Mouse (Mus musculus) forebrain, embryonic 15.5 days (tissue): ENCODE measurements around the gene Tlcd2. TPM values are rescaled to one million over a fixed set of nuclear protein-coding genes. Genes with fewer than 3 reads are reported as not detected.

Experiments
- ATAC-seq: fragments of 200-750 bp; cut with Nextera tagmentation; replicated peaks from 2 replicates; pipeline ENCODE4 v1.8.0; 2017; ENCODE audit warnings: mild to moderate bottlenecking, moderate TSS enrichment, moderate library complexity
- H3K27ac ChIP-seq: fragments of 300-500 bp; sonication (generic); replicated peaks from 2 replicates; pipeline ENCODE4 v1.5.1; 2015; ENCODE audit warnings: mild to moderate bottlenecking, inconsistent platforms
- H3K27me3 ChIP-seq: fragments of 300-500 bp; sonication (generic); 2 replicates; pipeline ENCODE4 v1.6.1; 2015; ENCODE audit warnings: inconsistent platforms
- H3K36me3 ChIP-seq: fragments of 300-500 bp; sonication (generic); 2 replicates; pipeline ENCODE4 v1.6.1; 2015; ENCODE audit warnings: mild to moderate bottlenecking, inconsistent platforms
- H3K4me1 ChIP-seq: fragments of 300-500 bp; sonication (generic); 2 replicates; pipeline ENCODE4 v1.6.1; 2015; ENCODE audit warnings: inconsistent platforms
- H3K4me2 ChIP-seq: fragments of 300-500 bp; sonication (generic); replicated peaks from 2 replicates; pipeline ENCODE4 v1.6.1; 2015; ENCODE audit warnings: mild to moderate bottlenecking, inconsistent platforms
- H3K4me3 ChIP-seq: fragments of 300-500 bp; sonication (generic); 2 replicates; pipeline ENCODE4 v1.5.1; 2015; ENCODE audit warnings: mild to moderate bottlenecking, inconsistent platforms
- H3K9ac ChIP-seq: fragments of 300-500 bp; sonication (generic); replicated peaks from 2 replicates; pipeline ENCODE4 v1.6.1; 2015; ENCODE audit warnings: mild to moderate bottlenecking, inconsistent platforms
- H3K9me3 ChIP-seq: fragments of 300-500 bp; sonication (generic); 2 replicates; pipeline ENCODE4 v1.6.1; 2016; ENCODE audit warnings: inconsistent platforms
- WGBS: fragments of 180-500 bp; shearing (Covaris S2); methylation state at CpG from one replicate; pipeline ENCODE4 v1.1.7; 2015; ENCODE audit warnings: mixed read lengths; 5-methylcytosine and 5-hydroxymethylcytosine counted together
- polyA plus RNA-seq: library from polyadenylated mRNA; unstranded; fragments of >200 nt; fragmentation: Nextera tagmentation; extraction: Ambion mirVana; gene quantifications from 2 replicates; pipeline ENCODE4 v1.2.1, GENCODE M21; 2015

Gene Tlcd2
- polyA plus RNA-seq, 1 experiment from 2014 or later = 0.95 TPM

DNA sequence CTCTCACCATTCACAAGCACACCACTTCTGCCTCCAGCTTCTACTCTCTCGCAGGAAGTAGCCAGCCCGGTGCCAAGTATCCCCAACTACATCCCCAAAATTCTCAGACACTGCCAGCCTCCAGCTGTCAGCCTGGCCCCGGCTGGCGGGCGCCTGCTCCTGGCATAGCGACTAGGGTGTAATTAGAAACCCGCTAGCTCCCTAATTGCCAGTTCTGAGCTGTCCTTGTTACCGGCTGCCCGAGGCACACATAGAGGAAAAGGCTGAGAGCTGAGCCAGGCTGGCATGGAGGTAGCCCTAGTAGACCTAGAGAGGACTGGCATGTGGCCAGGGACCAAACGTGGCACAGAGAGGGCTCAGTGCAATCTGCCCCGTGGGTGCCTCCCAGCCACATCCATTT is 30.2 kb upstream of the Tlcd2 start:
- Histone ChIP-seq H3K27me3 (no peaks in the 10 kb centered on the region), H3K9ac (no peak overlapping the region), H3K4me2 (no peak overlapping the region), H3K9me3 (no peaks in the 10 kb centered on the region), H3K4me3 (no peak overlapping the region), H3K27ac (peak overlapping the region; percentile 66), H3K4me1 (peaks cover 18% of the 10 kb centered on the region), H3K36me3 (no peaks in the 10 kb centered on the region)
- 21% methylated on average over 11 of the region's 11 CpGs for WGBS
- ATAC-seq = peak; percentile 98

DNA sequence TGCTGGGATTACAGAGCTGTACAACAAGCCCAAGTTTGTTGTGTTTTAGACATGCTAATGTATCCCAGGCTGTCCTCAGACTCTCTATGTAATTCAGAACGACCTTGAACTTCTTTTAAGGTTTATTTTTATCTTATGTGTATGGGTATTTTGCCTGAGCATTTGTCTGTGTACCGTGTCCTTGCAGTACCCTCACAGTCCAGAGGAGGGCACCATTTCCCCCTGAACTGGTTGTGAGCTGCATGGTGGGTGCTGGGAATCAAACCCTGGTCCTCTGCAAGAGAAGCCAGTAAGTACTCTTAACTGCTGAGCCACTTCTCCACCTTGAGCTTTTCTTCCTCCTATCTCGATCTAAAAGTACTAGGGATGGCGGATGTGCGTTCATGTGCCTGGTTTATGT is 27.4 kb upstream of the Tlcd2 start:
- no peak overlapping the region for H3K4me3 ChIP-seq
- H3K9ac ChIP-seq = no peak overlapping the region
- H3K4me1 ChIP-seq = peaks cover 18% of the 10 kb centered on the region
- ATAC-seq = no peak
- no peak overlapping the region for H3K4me2 ChIP-seq
- H3K9me3 ChIP-seq = no peaks in the 10 kb centered on the region
- 91% methylated on average over 5 of the region's 5 CpGs for WGBS
- no peaks in the 10 kb centered on the region for H3K36me3 ChIP-seq
- no peaks in the 10 kb centered on the region for H3K27me3 ChIP-seq
- no peak overlapping the region for H3K27ac ChIP-seq

DNA sequence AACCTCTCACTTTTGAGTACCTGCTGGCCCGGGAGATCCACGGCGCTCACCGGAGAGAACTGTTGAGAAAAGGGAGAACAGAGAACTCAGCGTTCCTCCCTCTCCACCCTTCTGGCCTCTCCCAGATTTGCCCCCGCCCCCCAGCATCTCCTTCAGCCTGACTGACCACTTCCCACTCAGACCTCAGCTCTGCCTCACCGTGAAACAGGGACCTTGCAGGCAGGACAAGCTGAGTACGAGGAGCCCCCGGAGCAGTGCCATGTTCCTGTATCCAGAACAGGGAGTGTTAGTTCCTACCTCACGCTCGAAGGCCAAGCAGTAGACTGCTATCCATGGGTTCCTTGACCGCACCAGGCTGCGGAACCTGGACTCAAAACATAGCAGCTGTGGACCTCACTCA is 23.3 kb upstream of the Tlcd2 start:
- ATAC-seq = no peak
- 79% methylated on average over 13 of the region's 13 CpGs for WGBS
- H3K9ac ChIP-seq = no peak overlapping the region

DNA sequence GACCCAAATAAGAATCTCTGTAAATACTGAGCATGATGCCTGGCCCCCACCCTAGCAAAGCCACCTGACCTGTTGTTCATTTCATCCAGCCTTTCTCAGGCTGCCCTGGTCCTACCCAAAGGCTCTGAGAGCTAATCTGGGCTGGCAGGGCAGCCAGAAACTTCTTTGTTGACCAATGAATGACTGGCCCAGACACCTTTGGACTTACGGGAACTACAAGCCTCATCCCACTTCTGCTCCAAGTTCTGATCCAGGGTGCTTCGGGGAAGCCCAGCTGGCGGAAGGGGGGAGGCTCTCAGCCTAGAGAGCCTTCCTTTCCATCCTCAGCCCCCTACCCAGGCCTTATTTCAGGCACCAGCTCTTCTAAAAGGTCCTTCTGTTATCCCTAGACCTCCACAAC is 22.7 kb upstream of the Tlcd2 start:
- Histone ChIP-seq H3K4me1 (no peaks in the 10 kb centered on the region), H3K27ac (no peak overlapping the region), H3K4me2 (no peak overlapping the region), H3K27me3 (no peaks in the 10 kb centered on the region), H3K9ac (no peak overlapping the region), H3K4me3 (no peak overlapping the region), H3K36me3 (peaks cover 9% of the 10 kb centered on the region; the same call in 1 of the 2 replicates), H3K9me3 (no peaks in the 10 kb centered on the region)
- ATAC-seq = no peak
- 85% methylated on average over 3 of the region's 3 CpGs for WGBS

More for the DNA sequence above, 23.3 kb upstream of the Tlcd2 start:
- Histone ChIP-seq H3K36me3 (peaks cover 9% of the 10 kb centered on the region; the same call in 1 of the 2 replicates), H3K4me1 (no peaks in the 10 kb centered on the region), H3K27me3 (no peaks in the 10 kb centered on the region), H3K27ac (no peak overlapping the region), H3K9me3 (no peaks in the 10 kb centered on the region), H3K4me3 (no peak overlapping the region), H3K4me2 (no peak overlapping the region)

DNA sequence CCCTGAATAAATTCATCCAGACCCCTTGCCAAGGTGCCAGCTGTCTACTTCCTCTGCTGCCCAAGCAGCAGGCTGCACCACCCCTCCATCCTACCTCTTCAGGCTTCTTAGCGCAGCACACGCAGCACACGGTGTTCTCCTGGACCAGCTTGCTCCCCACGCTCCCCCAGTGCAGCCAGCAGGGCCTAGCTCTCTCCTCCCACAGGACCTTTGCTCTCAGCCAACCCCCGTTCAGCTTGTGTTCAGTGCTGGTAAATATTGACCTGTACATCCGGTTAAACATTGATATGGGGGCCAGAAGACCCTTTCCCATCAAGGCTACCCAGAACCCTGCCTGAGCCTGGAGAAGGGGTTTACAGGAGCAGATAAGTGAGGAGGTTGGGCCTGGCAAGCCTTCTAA is 22.2 kb upstream of the Tlcd2 start, which contains the start of gene Serpinf2:
Gene Serpinf2, minus strand, starts transcription at position 229 of the 400 bp plus-strand sequence.
- H3K36me3 ChIP-seq = peaks cover 12% of the 10 kb centered on the region; the same call in 1 of the 2 replicates
- H3K4me1 ChIP-seq = no peaks in the 10 kb centered on the region
- no peak within 1 kb of the TSS for H3K4me2 ChIP-seq
- H3K27me3 ChIP-seq = no peaks in the 10 kb centered on the region
- 92% methylated on average over 6 of the region's 6 CpGs for WGBS
- H3K9ac ChIP-seq = no peak within 1 kb of the TSS
- no peak within 1 kb of the TSS for H3K27ac ChIP-seq
- no peaks in the 10 kb centered on the region for H3K9me3 ChIP-seq
- ATAC-seq = no peak
- H3K4me3 ChIP-seq = no peak within 1 kb of the TSS

DNA sequence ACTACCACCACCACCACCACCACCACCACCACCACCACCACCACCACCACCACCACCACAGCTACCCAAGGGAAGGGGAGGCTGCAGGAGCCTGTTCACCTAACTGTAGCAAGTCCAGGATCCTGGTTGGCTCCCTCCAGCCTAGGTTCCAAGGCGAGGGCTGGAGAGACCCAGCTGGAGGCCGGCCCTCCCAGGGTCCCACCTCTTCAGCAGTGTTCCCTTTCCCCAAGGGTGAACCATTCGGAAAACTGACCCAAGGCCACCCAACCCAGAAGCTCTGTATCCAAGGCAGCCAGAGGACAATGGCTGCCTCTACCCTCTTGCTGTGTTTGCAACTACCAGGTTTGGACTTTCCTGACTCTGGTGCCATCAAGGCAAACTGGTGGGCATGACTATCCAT is 21.6 kb upstream of the Tlcd2 start:
- H3K4me3 ChIP-seq = no peak overlapping the region
- H3K27me3 ChIP-seq = no peaks in the 10 kb centered on the region
- peaks cover 14% of the 10 kb centered on the region for H3K36me3 ChIP-seq
- H3K4me2 ChIP-seq = no peak overlapping the region
- H3K9me3 ChIP-seq = no peaks in the 10 kb centered on the region
- no peak overlapping the region for H3K9ac ChIP-seq
- no peaks in the 10 kb centered on the region for H3K4me1 ChIP-seq
- H3K27ac ChIP-seq = no peak overlapping the region
- 85% methylated on average over 3 of the region's 3 CpGs for WGBS
- no peak for ATAC-seq

DNA sequence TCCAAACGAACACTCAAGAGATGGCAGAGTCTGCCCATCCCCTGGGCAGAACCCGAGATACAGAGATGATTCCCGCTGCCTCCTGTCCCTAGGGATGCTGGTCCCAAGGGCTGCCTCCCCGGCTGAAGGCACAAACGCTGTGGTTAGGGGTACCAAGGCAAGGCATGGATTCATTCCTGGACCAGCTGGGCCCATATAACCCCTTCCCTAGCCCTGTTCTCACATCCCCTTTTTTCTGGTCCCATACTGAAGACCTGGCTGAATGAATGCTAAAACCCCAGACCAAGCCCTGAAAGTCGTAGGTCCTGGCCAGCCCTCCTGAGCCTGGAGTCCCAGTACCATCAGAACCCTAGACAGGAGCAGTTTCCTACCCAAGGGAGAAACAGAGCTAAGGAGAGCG is 20.5 kb upstream of the Tlcd2 start:
- Histone ChIP-seq H3K27me3 (no peaks in the 10 kb centered on the region), H3K36me3 (peaks cover 16% of the 10 kb centered on the region), H3K4me3 (no peak overlapping the region), H3K9ac (no peak overlapping the region), H3K9me3 (no peaks in the 10 kb centered on the region), H3K27ac (no peak overlapping the region), H3K4me1 (no peaks in the 10 kb centered on the region), H3K4me2 (no peak overlapping the region)
- 86% methylated on average over 7 of the region's 7 CpGs for WGBS
- no peak for ATAC-seq

DNA sequence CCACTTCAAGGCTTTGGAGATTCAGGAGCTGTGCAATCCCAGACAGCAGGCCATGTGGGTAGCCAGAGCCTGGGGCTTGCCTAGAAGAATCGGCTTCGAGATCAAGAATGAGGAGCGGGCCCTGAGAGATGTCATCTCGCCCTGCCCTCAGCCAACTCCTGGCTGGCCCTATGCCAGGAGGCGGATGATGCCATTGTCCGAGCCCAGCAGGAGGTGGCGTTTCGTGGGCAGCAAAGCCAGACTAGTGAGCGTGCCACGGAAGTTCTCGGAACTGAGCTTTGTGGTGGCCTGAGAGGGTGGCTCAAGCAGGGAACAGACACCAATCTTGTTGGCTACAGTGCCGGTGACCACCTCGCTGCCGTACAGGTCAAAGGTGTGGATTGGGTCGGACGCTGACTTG is 19.9 kb upstream of the Tlcd2 start:
- H3K36me3 ChIP-seq = peaks cover 17% of the 10 kb centered on the region
- no peaks in the 10 kb centered on the region for H3K27me3 ChIP-seq
- H3K4me2 ChIP-seq = no peak overlapping the region
- no peak overlapping the region for H3K27ac ChIP-seq
- no peak for ATAC-seq
- no peaks in the 10 kb centered on the region for H3K9me3 ChIP-seq
- no peaks in the 10 kb centered on the region for H3K4me1 ChIP-seq
- no peak overlapping the region for H3K4me3 ChIP-seq
- WGBS = 60% methylated on average over 16 of the region's 16 CpGs
- H3K9ac ChIP-seq = no peak overlapping the region

DNA sequence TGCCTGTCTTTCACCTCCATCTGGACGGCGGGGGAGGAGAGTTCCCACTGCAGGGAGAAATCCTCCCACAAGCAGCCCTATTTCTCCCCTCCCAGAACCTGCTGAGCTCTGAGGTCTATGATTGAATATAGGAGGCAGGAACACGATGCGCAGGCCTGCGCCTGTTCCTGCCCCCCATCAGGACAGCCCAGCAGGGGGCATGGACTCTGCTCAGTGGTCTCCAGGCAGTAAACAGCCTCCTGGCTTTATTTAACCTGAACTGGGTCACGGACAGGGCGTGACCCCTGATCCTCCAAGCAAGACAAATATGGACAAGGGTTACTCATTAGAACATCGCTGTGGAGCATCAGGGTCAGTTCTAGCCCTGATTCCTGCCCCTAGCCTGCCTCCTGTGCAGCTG is 17.8 kb upstream of the Tlcd2 start:
- Histone ChIP-seq H3K9ac (no peak overlapping the region), H3K36me3 (peaks cover 34% of the 10 kb centered on the region), H3K4me1 (no peaks in the 10 kb centered on the region), H3K9me3 (no peaks in the 10 kb centered on the region), H3K27ac (no peak overlapping the region), H3K27me3 (no peaks in the 10 kb centered on the region), H3K4me2 (no peak overlapping the region), H3K4me3 (no peak overlapping the region)
- WGBS = 56% methylated on average over 8 of the region's 8 CpGs
- no peak for ATAC-seq

DNA sequence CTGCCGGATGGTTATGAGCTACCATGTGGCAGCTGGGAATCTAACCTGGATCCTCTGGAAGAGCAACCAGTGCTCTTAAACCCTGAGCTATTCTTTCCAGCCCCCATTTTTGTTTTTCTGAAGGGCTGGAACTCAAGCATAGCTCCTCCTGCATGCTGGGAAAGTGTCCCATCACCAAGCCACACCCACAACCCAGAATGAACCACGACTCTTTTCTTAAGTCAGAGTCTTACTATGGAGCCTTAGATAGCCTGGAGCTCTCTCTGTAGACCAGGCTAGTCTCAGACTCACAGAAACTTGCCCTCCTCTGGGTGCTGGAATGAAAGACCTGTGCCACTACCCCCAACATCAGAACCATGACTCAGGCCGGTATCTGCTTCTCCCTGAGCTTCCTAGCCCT is 12.9 kb upstream of the Tlcd2 start:
- WGBS = 93% methylated on average over 3 of the region's 3 CpGs
- no peak for ATAC-seq
- no peak overlapping the region for H3K27ac ChIP-seq
- H3K9me3 ChIP-seq = no peaks in the 10 kb centered on the region
- H3K4me3 ChIP-seq = no peak overlapping the region
- peaks cover 27% of the 10 kb centered on the region for H3K36me3 ChIP-seq
- peaks cover 15% of the 10 kb centered on the region for H3K4me1 ChIP-seq
- no peak overlapping the region for H3K4me2 ChIP-seq
- no peak overlapping the region for H3K9ac ChIP-seq
- no peaks in the 10 kb centered on the region for H3K27me3 ChIP-seq

DNA sequence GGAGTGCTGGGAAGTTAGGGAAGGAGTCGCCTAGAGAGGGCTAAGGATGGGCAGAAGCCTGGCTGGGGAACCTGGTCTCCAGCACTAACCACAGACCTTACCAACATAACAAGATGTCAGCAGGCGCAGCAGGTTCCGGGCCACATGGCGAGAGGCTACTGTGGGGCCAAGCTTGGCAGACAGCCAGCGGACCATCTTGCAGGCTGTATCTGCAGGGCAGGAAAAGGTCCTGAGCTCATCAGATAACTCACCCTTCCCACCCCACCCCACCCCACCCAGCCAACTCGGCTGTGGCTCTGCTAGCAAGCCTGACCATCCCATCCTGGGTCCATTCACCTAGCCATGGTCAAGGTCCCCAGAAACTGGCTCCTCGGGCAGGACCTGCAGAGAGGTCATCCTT is 11.8 kb upstream of the Tlcd2 start:
- Histone ChIP-seq H3K27me3 (no peaks in the 10 kb centered on the region), H3K9me3 (no peaks in the 10 kb centered on the region), H3K9ac (no peak overlapping the region), H3K4me2 (no peak overlapping the region), H3K36me3 (peaks cover 23% of the 10 kb centered on the region), H3K4me3 (no peak overlapping the region), H3K27ac (no peak overlapping the region), H3K4me1 (peaks cover 23% of the 10 kb centered on the region)
- 77% methylated on average over 7 of the region's 7 CpGs for WGBS
- ATAC-seq = no peak

DNA sequence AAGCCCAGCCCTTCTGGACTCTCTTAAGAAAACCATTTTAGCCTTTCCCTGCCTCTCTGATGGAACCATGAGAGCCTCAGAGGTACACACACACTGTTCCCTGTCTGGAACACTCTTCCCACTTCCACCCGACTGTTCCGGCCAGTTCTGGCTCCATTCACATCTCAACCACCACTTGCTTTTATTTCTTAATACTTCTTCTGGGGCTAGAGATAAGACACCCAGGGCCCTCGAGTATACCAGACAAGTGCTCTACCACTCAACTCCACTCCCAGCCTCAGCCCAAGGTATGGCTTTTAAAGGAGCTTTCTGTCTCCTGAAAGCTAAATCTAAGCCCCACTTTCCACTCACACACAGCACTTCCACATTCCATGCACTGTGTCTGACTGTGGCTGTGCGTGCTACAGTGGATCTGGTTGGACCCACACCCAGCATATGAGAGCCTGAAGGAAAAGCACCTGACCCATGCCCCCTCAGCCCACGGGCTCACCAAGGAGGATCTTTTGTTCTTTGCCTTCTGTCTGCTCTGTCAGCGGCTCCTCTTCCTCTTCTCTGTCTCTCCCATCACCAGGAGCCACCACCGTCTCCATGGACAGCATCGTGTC is 11.1 kb upstream of the Tlcd2 start:
- WGBS = 91% methylated on average over 8 of the region's 8 CpGs
- H3K9ac ChIP-seq = no peak overlapping the region
- ATAC-seq = no peak

DNA sequence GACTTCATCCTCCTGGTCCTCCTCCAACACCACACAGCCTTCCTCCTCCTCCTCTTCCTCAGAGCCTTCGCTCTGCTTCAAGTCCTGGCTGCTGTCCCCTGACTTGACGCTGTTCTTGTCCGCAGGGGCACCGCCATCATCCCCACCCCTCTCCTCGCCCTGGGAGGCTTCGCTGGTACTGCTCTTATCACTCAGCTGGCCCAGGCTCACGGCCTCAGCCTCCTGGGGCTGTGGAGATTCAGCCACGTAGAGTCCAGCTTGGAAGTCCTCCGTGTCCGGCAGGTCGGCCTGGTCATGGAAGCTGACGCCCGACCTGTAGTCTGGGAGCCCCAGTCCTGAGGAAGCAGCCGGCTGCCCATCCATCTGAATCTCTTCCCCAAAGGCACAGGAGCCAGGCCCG is 10.6 kb upstream of the Tlcd2 start:
- 89% methylated on average over 15 of the region's 15 CpGs for WGBS
- Histone ChIP-seq H3K4me1 (peaks cover 30% of the 10 kb centered on the region), H3K27ac (no peak overlapping the region), H3K9me3 (no peaks in the 10 kb centered on the region), H3K36me3 (peaks cover 19% of the 10 kb centered on the region; the same call in 1 of the 2 replicates), H3K27me3 (no peaks in the 10 kb centered on the region), H3K4me3 (no peak overlapping the region), H3K4me2 (no peak overlapping the region), H3K9ac (no peak overlapping the region)
- no peak for ATAC-seq

More for the DNA sequence above, 11.1 kb upstream of the Tlcd2 start:
- Histone ChIP-seq H3K27me3 (no peaks in the 10 kb centered on the region), H3K36me3 (peaks cover 19% of the 10 kb centered on the region; the same call in 1 of the 2 replicates), H3K9me3 (no peaks in the 10 kb centered on the region), H3K4me1 (peaks cover 30% of the 10 kb centered on the region), H3K4me3 (no peak overlapping the region), H3K4me2 (no peak overlapping the region), H3K27ac (no peak overlapping the region)
